Mouse (Mus musculus) limb, embryonic 13.5 days (tissue): Measurements from ENCODE around the gene Igdcc4. TPM values are rescaled to one million over a fixed set of nuclear protein-coding genes. Genes with fewer than 3 reads are reported as not detected.

ENCODE experiments used
- ATAC-seq: fragments of 200-750 bp; cut with Nextera tagmentation; 2 replicates; pipeline ENCODE4 v1.8.0; 2017; ENCODE audit warnings: low read depth, moderate number of reproducible peaks, moderate TSS enrichment; ENCODE audit not compliant: low FRiP score
- H3K27ac ChIP-seq: fragments of 300-500 bp; sonication (generic); 2 replicates; pipeline ENCODE4 v1.5.1; 2015; ENCODE audit warnings: inconsistent platforms, mild to moderate bottlenecking, moderate library complexity
- H3K27me3 ChIP-seq: fragments of 300-500 bp; sonication (generic); 2 replicates; pipeline ENCODE4 v1.6.1; 2015; ENCODE audit warnings: mild to moderate bottlenecking, inconsistent platforms
- H3K36me3 ChIP-seq: fragments of 300-500 bp; sonication (generic); 2 replicates; pipeline ENCODE4 v1.6.1; 2015; ENCODE audit warnings: inconsistent platforms, mild to moderate bottlenecking, moderate library complexity
- H3K4me1 ChIP-seq: fragments of 300-500 bp; sonication (generic); 2 replicates; pipeline ENCODE4 v1.6.1; 2015; ENCODE audit warnings: inconsistent platforms
- H3K4me2 ChIP-seq: fragments of 300-500 bp; sonication (generic); replicated peaks from 2 replicates; pipeline ENCODE4 v1.6.1; 2015; ENCODE audit warnings: inconsistent platforms, mild to moderate bottlenecking, moderate library complexity
- H3K4me3 ChIP-seq: fragments of 300-500 bp; sonication (generic); 2 replicates; pipeline ENCODE4 v1.5.1; 2015; ENCODE audit warnings: moderate library complexity, mild to moderate bottlenecking, inconsistent platforms
- H3K9ac ChIP-seq: fragments of 300-500 bp; sonication (generic); 2 replicates; pipeline ENCODE4 v1.6.1; 2015; ENCODE audit warnings: mild to moderate bottlenecking, inconsistent platforms
- H3K9me3 ChIP-seq: fragments of 300-500 bp; sonication (generic); 2 replicates; pipeline ENCODE4 v1.6.1; 2016; ENCODE audit warnings: inconsistent platforms
- WGBS: fragments of 180-500 bp; shearing (Covaris S2); methylation state at CpG from one replicate; pipeline ENCODE4 v1.1.7; 2015; 5-methylcytosine and 5-hydroxymethylcytosine counted together
- polyA plus RNA-seq: library from polyadenylated mRNA; unstranded; fragments of >200 nt; fragmentation: Nextera tagmentation; extraction: Ambion mirVana; gene quantifications from 2 replicates; pipeline ENCODE4 v1.2.1, GENCODE M21; 2015

Gene Igdcc4
- polyA plus RNA-seq, 1 experiment from 2014 or later, result 27.6 TPM

GRCm38 (mm10) chr9:65142399-65142798 is 41.1 kb downstream of the Igdcc4 start:
- H3K4me3 ChIP-seq, result peak overlapping the region; percentile 75
- no peaks in the 10 kb centered on the region for H3K9me3 ChIP-seq
- no peak for ATAC-seq
- H3K4me1 ChIP-seq, result peaks cover 17% of the 10 kb centered on the region
- H3K36me3 ChIP-seq, result no peaks in the 10 kb centered on the region
- peak overlapping the region; percentile 80 for H3K9ac ChIP-seq
- no peak overlapping the region for H3K27ac ChIP-seq
- peak overlapping the region; percentile 98 for H3K4me2 ChIP-seq
- WGBS, result 2% methylated on average over 8 of the region's 8 CpGs
- H3K27me3 ChIP-seq, result peaks cover 59% of the 10 kb centered on the region

GRCm38 (mm10) chr9:65146001-65146400 is 44.7 kb downstream of the Igdcc4 start:
- Histone ChIP-seq H3K9ac (no peak overlapping the region), H3K27ac (no peak overlapping the region), H3K9me3 (no peaks in the 10 kb centered on the region), H3K36me3 (no peaks in the 10 kb centered on the region), H3K4me2 (no peak overlapping the region), H3K4me1 (peaks cover 12% of the 10 kb centered on the region), H3K4me3 (no peak overlapping the region), H3K27me3 (peaks cover 31% of the 10 kb centered on the region)
- no peak for ATAC-seq
- 76% methylated on average over 5 of the region's 5 CpGs for whole genome bisulfite sequencing

DNA sequence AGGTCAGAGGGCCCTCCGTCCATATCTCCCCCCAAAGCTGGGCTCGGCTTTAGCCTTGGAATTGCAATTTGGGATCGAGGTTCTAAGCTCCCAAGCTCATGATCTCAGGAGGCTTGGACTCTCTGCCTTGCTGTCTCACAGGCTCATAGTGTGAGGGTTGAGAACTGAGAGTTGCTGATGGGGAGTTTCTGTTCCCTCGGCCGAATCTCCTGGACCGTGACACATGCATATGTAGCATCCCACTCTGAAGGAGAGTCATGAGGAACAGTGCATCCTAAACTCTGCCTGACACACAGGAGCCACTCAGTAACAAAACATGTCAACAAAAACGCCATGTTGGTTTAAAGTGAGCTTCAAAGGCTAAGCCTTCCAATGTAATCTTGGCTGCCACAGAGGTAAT is 47.2 kb downstream of the Igdcc4 start:
- no peak overlapping the region for H3K4me2 ChIP-seq
- H3K9ac ChIP-seq, result no peak overlapping the region
- no peak for ATAC-seq
- no peak overlapping the region for H3K27ac ChIP-seq
- no peaks in the 10 kb centered on the region for H3K36me3 ChIP-seq
- no peak overlapping the region for H3K4me3 ChIP-seq
- 84% methylated on average over 7 of the region's 7 CpGs for WGBS
- H3K4me1 ChIP-seq, result peaks cover 7% of the 10 kb centered on the region
- peaks cover 19% of the 10 kb centered on the region for H3K27me3 ChIP-seq
- no peaks in the 10 kb centered on the region for H3K9me3 ChIP-seq

DNA sequence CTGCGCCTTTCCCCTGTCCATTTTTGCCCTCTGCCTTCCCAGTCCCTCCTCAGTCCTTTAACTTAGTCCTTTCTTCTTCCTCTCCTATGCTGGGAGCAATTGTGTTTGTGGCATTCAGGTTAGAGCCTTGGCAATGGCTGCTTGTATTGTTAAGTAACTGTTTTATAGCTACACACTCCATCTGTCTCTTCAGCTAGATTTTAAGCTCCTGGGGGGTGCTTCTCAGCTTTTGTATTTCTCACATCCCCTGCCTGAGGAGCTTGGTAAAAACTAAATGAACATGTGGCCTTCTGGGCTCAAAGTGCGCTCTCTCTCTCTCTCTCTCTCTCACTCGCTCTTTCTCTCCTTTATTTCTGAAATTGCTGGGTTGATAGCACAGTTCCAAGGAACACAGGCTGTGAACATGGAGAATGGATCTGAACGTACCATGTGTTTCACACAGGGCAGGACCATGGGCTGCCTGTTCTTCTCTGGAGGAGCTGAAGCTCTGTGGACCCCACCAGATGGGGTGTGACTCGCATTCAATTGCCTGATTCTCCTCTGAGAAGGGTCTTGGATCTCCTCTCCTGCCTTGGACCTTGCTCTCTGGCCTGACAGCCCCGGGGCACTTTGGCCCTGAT is 51.5 kb downstream of the Igdcc4 start:
- no peak for ATAC-seq

GRCm38 (mm10) chr9:65153331-65153711 is 52.0 kb downstream of the Igdcc4 start:
- 2% methylated on average over 5 of the region's 5 CpGs for WGBS
- no peaks in the 10 kb centered on the region for H3K36me3 ChIP-seq
- no peak overlapping the region for H3K4me3 ChIP-seq
- H3K4me2 ChIP-seq, result no peak overlapping the region
- H3K9ac ChIP-seq, result no peak overlapping the region
- peak overlapping the region; percentile 28; the same call in 1 of the 2 replicates for H3K27ac ChIP-seq
- peaks cover 28% of the 10 kb centered on the region for H3K4me1 ChIP-seq
- no peak for ATAC-seq
- peaks cover 40% of the 10 kb centered on the region for H3K27me3 ChIP-seq
- H3K9me3 ChIP-seq, result no peaks in the 10 kb centered on the region

More for the DNA sequence above, 51.5 kb downstream of the Igdcc4 start:
- H3K27me3 ChIP-seq, result peaks cover 35% of the 10 kb centered on the region
- H3K36me3 ChIP-seq, result no peaks in the 10 kb centered on the region
- no peak overlapping the region for H3K4me3 ChIP-seq
- H3K9me3 ChIP-seq, result no peaks in the 10 kb centered on the region
- peaks cover 28% of the 10 kb centered on the region for H3K4me1 ChIP-seq
- H3K9ac ChIP-seq, result no peak overlapping the region
- no peak overlapping the region for H3K4me2 ChIP-seq
- WGBS, result 50% methylated on average over 6 of the region's 6 CpGs
- peak overlapping the region; percentile 28; the same call in 1 of the 2 replicates for H3K27ac ChIP-seq

GRCm38 (mm10) chr9:65154692-65155455 is 53.6 kb downstream of the Igdcc4 start:
- no peak overlapping the region for H3K9ac ChIP-seq
- H3K4me2 ChIP-seq, result no peak overlapping the region
- peaks cover 28% of the 10 kb centered on the region for H3K4me1 ChIP-seq
- no peak overlapping the region for H3K4me3 ChIP-seq
- H3K9me3 ChIP-seq, result no peaks in the 10 kb centered on the region
- 51% methylated on average over 9 of the region's 9 CpGs for WGBS
- H3K27me3 ChIP-seq, result peaks cover 51% of the 10 kb centered on the region
- no peak overlapping the region for H3K27ac ChIP-seq
- H3K36me3 ChIP-seq, result no peaks in the 10 kb centered on the region
- no peak for ATAC-seq

DNA sequence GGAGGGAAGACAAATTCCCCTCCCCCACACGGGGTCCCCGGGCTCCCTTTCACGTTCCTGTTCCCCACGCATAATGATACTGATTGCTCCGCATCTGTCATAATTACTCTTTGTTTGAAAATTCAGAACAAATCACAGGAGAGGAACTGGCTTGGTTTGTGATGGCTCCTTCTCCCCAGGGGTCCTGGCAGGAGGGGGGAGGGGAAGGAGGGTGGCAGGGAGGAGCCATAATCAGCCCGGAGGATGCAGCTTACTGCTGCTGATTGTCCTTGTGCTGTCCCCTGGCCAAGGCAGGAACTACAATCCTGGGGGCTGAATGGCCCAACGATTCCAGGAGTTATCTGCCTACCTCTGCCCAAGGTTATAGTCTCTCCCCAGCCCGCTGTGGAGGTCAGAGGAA is 55.3 kb downstream of the Igdcc4 start:
- Histone ChIP-seq H3K4me3 (no peak overlapping the region), H3K27ac (no peak overlapping the region)
- WGBS, result 8% methylated on average over 8 of the region's 8 CpGs

DNA sequence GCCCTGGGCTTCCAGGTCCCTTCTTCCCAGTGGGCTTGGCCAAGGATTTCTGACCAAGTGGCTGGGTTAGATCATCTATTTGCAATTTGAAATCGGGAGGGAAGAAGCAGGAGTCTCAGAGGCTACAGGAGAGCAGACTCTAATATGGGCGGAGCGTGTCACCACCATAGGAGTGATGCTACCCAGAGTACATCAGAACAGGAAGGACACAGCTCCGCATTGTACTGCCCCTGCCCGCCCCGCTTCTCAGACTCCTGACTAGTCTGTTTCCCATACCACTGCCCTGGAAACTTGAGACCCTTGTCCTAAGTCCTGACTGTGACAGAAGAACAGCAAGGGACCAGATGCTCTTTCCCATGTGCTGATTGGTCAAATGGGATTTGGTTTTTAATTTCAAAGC is 56.3 kb downstream of the Igdcc4 start:
- Histone ChIP-seq H3K27me3 (peaks cover 78% of the 10 kb centered on the region), H3K36me3 (no peaks in the 10 kb centered on the region), H3K27ac (no peak overlapping the region), H3K4me2 (no peak overlapping the region), H3K4me1 (peaks cover 35% of the 10 kb centered on the region), H3K9ac (no peak overlapping the region), H3K4me3 (no peak overlapping the region), H3K9me3 (no peaks in the 10 kb centered on the region)
- ATAC-seq, result no peak
- WGBS, result 41% methylated on average over 6 of the region's 6 CpGs

More for the DNA sequence above, 55.3 kb downstream of the Igdcc4 start:
- Histone ChIP-seq H3K9me3 (no peaks in the 10 kb centered on the region), H3K27me3 (peaks cover 68% of the 10 kb centered on the region), H3K4me2 (no peak overlapping the region), H3K36me3 (no peaks in the 10 kb centered on the region), H3K4me1 (peaks cover 28% of the 10 kb centered on the region), H3K9ac (no peak overlapping the region)
- ATAC-seq, result no peak

DNA sequence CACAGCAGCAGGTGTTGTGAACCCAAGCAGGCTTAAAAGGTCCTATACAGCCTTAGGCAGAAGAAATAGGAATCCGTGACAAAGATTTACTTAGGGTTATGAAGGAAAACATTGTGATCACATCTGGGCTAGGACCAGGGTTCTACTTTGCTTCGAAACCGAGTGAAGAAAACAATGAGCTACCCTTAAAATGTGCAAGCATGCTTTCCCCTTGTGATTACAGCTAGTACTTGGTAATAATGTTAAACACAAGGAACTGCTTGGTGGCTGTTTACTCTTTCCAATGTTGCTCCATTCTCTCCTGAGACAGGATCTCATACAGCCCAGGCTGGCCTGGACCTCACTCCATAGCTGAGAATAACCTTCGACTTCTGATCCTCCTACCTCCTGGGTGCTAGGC is 59.9 kb downstream of the Igdcc4 start:
- no peak overlapping the region for H3K9ac ChIP-seq
- no peaks in the 10 kb centered on the region for H3K36me3 ChIP-seq
- no peak overlapping the region for H3K4me2 ChIP-seq
- ATAC-seq, result no peak
- H3K27ac ChIP-seq, result no peak overlapping the region
- H3K4me3 ChIP-seq, result no peak overlapping the region
- H3K27me3 ChIP-seq, result peaks cover 94% of the 10 kb centered on the region
- peaks cover 30% of the 10 kb centered on the region for H3K4me1 ChIP-seq
- H3K9me3 ChIP-seq, result no peaks in the 10 kb centered on the region; the same call in 1 of the 2 replicates
- 39% methylated on average over 4 of the region's 4 CpGs for WGBS

- Histone ChIP-seq H3K9me3 (no peaks in the 10 kb centered on the region; the same call in 1 of the 2 replicates), H3K4me1 (peaks cover 30% of the 10 kb centered on the region), H3K36me3 (no peaks in the 10 kb centered on the region), H3K4me3 (no peak overlapping the region), H3K27ac (no peak overlapping the region), H3K27me3 (peaks cover 94% of the 10 kb centered on the region), H3K4me2 (no peak overlapping the region), H3K9ac (no peak overlapping the region)
- ATAC-seq, result no peak
- WGBS, result 27% methylated on average over 8 of the region's 8 CpGs
Measured at GRCm38 (mm10) chr9:65161881-65162280, 60.6 kb downstream of the Igdcc4 start.

DNA sequence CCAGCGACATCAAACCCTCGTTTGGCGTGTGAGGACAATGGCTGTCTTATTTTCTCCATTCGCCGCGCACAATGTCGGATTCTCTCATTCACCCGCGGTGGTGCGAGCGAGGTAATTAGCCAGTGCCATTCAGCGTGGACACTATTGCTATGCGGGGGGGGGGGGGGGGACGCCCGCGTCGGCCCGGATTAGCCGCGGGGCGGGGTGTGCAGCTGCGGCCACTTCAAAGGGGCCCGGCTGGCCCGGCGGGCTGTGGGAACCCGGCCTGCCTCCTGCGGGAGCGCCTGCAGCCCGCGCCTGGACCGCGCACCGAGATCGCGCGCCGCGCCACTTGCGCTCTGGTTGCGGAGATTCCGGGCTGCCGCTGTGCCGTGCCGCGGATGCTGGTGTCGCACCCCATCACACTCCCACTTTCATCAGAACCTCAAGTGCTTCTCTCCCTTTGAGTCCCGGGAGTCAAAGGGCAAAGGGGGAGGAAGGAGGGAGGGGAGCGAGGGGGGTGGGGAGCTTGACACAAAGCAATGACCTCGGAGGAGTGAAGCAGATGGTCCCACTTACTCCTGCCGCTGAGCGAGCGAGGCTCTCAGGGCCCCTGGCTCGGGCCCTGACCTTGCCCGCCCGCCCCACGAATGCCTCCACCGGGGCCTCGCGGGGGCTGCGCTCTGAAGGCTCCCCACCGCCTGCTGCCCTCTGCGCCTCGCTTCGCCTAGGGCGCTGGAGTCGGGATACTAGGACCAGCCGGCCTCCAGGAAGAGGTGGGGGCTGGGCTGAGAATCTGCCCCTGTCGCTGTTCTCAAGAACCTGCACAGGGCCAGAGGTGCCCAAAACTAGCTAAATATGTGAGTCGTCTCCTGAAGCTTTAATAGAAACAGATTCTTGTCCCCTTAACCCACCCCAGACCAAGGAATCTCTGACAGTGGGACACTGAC is 61.7 kb downstream of the Igdcc4 start:
- Histone ChIP-seq H3K36me3 (no peaks in the 10 kb centered on the region), H3K4me1 (peaks cover 23% of the 10 kb centered on the region), H3K9ac (peak overlapping the region; percentile 62), H3K9me3 (no peaks in the 10 kb centered on the region; the same call in 1 of the 2 replicates), H3K4me2 (peak overlapping the region; percentile 82), H3K27ac (no peak overlapping the region), H3K27me3 (peaks cover 95% of the 10 kb centered on the region), H3K4me3 (peak overlapping the region; percentile 48)
- no peak for ATAC-seq
- 1% methylated on average over 53 of the region's 69 CpGs for WGBS

DNA sequence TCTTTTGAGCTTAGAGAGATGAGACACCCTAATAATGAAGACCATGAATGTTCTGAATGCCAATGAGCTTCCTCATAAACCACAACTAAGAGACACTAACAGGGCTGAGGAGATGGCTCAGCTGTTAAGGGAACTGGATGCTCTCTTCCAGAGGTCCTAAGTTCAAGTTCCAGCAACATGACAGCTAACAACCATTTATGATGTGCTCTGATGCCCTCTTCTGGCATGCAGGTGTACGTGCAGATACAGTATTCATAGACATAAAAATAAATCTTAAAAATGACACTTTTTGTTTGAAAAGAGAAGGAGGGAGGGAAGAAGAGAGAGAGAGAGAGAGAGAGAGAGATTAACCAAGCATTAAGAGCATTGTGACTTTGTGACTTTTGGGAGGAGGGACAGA is 63.6 kb downstream of the Igdcc4 start:
- H3K4me3 ChIP-seq, result no peak overlapping the region
- H3K9me3 ChIP-seq, result no peaks in the 10 kb centered on the region; the same call in 1 of the 2 replicates
- H3K36me3 ChIP-seq, result no peaks in the 10 kb centered on the region
- no peak overlapping the region for H3K9ac ChIP-seq
- peaks cover 38% of the 10 kb centered on the region for H3K4me1 ChIP-seq
- H3K27ac ChIP-seq, result no peak overlapping the region
- H3K27me3 ChIP-seq, result peaks cover 99% of the 10 kb centered on the region
- WGBS, result 33% methylated on average over 1 of the region's 1 CpGs
- no peak for ATAC-seq
- H3K4me2 ChIP-seq, result no peak overlapping the region
